Mouse (Mus musculus) C2C12 (cell line): ENCODE measurements around the gene Ncbp1. TPM values are rescaled to one million over a fixed set of nuclear protein-coding genes. Genes with fewer than 3 reads are reported as not detected.

ENCODE experiments used
- H3K27me3 ChIP-seq: one replicate; pipeline ENCODE4 v1.6.1; 2011; ENCODE audit not compliant: control insufficient read depth, insufficient read depth, insufficient read length
- H3K36me3 ChIP-seq: one replicate; pipeline ENCODE4 v1.6.1; 2011; ENCODE audit not compliant: control insufficient read depth, insufficient read depth
- H3K4me3 ChIP-seq: one replicate; pipeline ENCODE4 v1.5.1; 2011; ENCODE audit warnings: mild to moderate bottlenecking, control low read depth; ENCODE audit not compliant: poor library complexity, insufficient read depth, severe bottlenecking
- H3K79me2 ChIP-seq: one replicate; pipeline ENCODE4 v1.6.1; 2011; ENCODE audit not compliant: control insufficient read depth, insufficient read depth
- H3K79me3 ChIP-seq: one replicate; pipeline ENCODE4 v1.6.1; 2011; ENCODE audit warnings: low read depth, control low read depth
- H3ac ChIP-seq: one replicate; pipeline ENCODE3; 2011; ENCODE audit warnings: low read depth; ENCODE audit not compliant: control insufficient read depth, insufficient read length
- CEBPB ChIP-seq: IDR thresholded peaks from one replicate; pipeline ENCODE4 v1.6.1; 2011; ENCODE audit warnings: low read depth, mild to moderate bottlenecking, control low read depth, moderate library complexity
- CTCF ChIP-seq: IDR thresholded peaks from one replicate; pipeline ENCODE4 v1.5.1; 2011; ENCODE audit not compliant: control insufficient read depth, insufficient read depth, insufficient read length
- FOSL1 ChIP-seq: IDR thresholded peaks from one replicate; pipeline ENCODE4 v1.8.0; 2011; ENCODE audit warnings: mild to moderate bottlenecking, low read length; ENCODE audit not compliant: poor library complexity, insufficient read depth, severe bottlenecking
- MAX ChIP-seq: IDR thresholded peaks from one replicate; pipeline ENCODE4 v1.6.1; 2011; ENCODE audit warnings: mild to moderate bottlenecking, control low read depth
- MYOD1 ChIP-seq: IDR thresholded peaks from one replicate; pipeline ENCODE4 v1.6.1; 2011; ENCODE audit warnings: low read depth; ENCODE audit not compliant: control insufficient read depth, insufficient read length
- MYOG ChIP-seq: IDR thresholded peaks from one replicate; pipeline ENCODE4 v1.6.1; 2011; ENCODE audit not compliant: control insufficient read depth, insufficient read length; ENCODE audit errors: extremely low read depth
- USF1 ChIP-seq: IDR thresholded peaks from one replicate; pipeline ENCODE4 v1.6.1; 2011; ENCODE audit warnings: low read depth, mild to moderate bottlenecking, control low read depth, moderate library complexity
- polyA plus RNA-seq: library from polyadenylated mRNA; unstranded; fragments of >200 nt; fragmentation: generic; extraction: Trizol; gene quantifications from one replicate; pipeline ENCODE4 v1.2.1, GENCODE M21; 2012; ENCODE audit warnings: missing spikeins

The Ncbp1 gene
- polyA plus RNA-seq, 1 experiment, result 73.4 TPM

DNA sequence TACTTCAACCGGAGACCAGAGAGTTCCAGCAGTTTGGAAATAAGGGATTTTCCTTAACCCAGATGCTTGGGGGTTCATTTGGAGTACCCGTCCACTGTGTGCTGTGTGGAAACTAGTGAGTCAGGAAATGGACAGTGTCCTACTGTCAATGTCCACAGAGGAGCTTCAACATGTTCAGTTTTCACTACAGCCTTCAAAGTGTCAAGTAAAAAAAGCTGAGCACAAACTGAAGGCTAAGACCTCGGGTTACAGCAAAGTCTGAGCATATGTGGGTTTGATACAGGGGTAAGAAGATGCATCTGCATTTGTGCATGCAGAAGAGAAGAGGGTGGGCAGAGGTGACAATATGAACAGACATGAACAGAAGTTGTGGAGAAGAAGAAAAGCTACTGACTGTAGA lies 17.6 kb upstream of the Ncbp1 start:
- TF ChIP-seq FOSL1 (no peak), MAX (no peak), CTCF (no peak), USF1 (no peak), MYOD1 (no peak)
- Histone ChIP-seq H3ac (no peak overlapping the region), H3K4me3 (no peak overlapping the region), H3K27me3 (no peaks in the 10 kb centered on the region), H3K79me2 (no peaks in the 10 kb centered on the region), H3K36me3 (peaks cover 93% of the 10 kb centered on the region), H3K79me3 (no peaks in the 10 kb centered on the region)

DNA sequence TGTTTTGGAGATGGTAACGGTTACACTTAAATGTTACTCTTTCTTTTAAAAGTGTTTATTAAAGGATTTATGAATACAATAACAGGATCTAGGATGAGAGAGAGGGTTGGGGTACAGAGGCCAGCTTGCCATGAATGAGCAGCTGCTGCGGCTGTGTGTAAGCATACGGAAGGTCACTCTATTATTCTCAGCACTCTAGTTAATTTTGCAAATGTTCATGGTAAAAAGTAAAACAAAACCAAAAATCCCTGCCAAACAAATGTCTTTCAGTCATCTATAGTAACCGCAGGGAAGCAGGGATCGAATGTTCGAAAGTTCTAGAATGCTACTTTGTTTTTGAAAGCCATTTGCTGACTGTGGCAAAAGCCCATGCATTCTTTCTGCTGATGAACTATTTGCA lies 15.1 kb upstream of the Ncbp1 start:
- Histone ChIP-seq H3K79me3 (no peaks in the 10 kb centered on the region), H3K4me3 (no peak overlapping the region), H3K36me3 (peaks cover 84% of the 10 kb centered on the region), H3K27me3 (no peaks in the 10 kb centered on the region), H3K79me2 (no peaks in the 10 kb centered on the region), H3ac (no peak overlapping the region)
- TF ChIP-seq FOSL1, result no peak
- TF ChIP-seq USF1, result no peak
- TF ChIP-seq CEBPB, result no peak
- TF ChIP-seq MYOG, result no peak
- TF ChIP-seq MYOD1, result no peak
- no peak for TF ChIP-seq CTCF
- TF ChIP-seq MAX, result no peak

DNA sequence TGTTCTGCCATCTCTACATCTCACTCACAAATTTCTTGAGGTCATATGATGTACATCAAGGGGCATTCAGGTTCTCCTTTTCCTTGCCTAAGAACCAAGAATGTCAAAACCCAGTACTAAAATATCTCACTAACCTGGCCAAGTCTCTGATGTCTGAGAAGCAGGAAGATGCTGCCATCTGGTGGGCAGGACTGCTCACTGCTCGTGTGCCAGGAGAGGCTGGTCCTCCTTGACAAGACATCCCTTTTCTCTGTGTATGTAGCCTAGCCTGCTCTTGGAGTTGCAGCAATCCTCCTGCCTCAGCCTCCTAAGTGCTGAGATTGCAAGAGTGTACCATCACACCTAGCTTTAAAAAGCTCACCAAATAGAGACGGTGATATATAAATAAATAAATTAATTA lies 11.9 kb upstream of the Ncbp1 start:
- Histone ChIP-seq H3K79me2 (no peaks in the 10 kb centered on the region), H3ac (no peak overlapping the region), H3K27me3 (no peaks in the 10 kb centered on the region), H3K36me3 (peaks cover 79% of the 10 kb centered on the region), H3K4me3 (no peak overlapping the region), H3K79me3 (no peaks in the 10 kb centered on the region)
- TF ChIP-seq CTCF (peak; percentile 88), FOSL1 (no peak)

DNA sequence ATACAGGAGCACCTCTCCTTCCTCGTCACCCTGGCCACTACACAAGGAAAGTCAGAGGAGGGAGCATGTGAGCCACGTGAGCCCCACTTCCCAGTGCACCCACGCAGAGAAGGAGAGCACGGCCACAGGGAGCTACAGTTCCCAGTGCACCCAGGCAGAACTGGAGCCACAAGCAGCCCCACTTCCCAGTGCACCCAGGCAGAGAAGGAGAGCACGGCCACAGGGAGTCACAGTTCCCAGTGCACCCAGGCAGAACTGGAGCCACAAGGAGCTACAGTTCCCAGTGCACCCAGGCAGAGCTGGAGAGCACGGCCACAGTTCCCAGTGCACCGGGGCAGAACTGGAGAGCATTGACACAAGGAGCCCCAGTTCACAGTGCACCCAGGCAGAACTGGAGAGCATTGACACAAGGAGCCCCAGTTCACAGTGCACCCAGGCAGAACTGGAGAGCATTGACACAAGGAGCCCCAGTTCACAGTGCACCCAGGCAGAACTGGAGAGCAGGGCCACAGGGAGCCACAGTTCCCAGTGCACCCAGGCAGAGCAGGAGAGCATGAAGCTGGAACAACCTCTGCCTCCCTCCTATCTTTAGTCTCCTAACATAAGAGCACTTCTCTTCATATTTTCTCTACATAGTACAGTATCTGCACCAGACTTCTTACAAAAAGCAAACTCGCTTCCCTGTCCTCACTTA lies 9.0 kb upstream of the Ncbp1 start:
- TF ChIP-seq MYOD1, result no peak
- TF ChIP-seq MAX, result no peak
- no peak for TF ChIP-seq CEBPB
- no peak for TF ChIP-seq CTCF
- TF ChIP-seq MYOG, result no peak
- no peak for TF ChIP-seq FOSL1
- no peak for TF ChIP-seq USF1
- Histone ChIP-seq H3K36me3 (peaks cover 78% of the 10 kb centered on the region), H3K79me2 (peaks cover 14% of the 10 kb centered on the region), H3K4me3 (no peak overlapping the region), H3K79me3 (peaks cover 1% of the 10 kb centered on the region), H3K27me3 (no peaks in the 10 kb centered on the region), H3ac (no peak overlapping the region)

DNA sequence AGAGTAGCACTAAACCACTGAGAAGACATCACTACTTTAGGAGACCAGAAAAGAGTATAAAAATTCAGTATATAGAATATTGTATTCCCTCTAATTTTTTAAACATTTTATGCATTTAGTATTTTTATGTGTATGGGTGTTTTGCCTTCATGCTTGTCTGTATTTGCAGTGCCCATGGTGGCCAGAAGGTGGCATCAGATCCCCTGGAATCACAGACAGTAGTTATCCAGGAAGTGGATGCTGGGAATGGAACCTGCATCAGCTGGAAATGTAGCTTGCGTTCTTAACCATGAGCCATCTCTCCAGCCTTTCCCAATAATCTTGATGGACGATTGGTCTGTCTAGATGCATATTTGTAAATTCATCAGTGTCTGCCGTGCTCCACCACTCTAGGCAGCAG lies 8.2 kb upstream of the Ncbp1 start:
- Histone ChIP-seq H3ac (no peak overlapping the region), H3K36me3 (peaks cover 78% of the 10 kb centered on the region), H3K79me3 (peaks cover 1% of the 10 kb centered on the region), H3K27me3 (no peaks in the 10 kb centered on the region), H3K79me2 (peaks cover 14% of the 10 kb centered on the region), H3K4me3 (no peak overlapping the region)
- TF ChIP-seq CTCF, result peak; percentile 34
- no peak for TF ChIP-seq USF1

DNA sequence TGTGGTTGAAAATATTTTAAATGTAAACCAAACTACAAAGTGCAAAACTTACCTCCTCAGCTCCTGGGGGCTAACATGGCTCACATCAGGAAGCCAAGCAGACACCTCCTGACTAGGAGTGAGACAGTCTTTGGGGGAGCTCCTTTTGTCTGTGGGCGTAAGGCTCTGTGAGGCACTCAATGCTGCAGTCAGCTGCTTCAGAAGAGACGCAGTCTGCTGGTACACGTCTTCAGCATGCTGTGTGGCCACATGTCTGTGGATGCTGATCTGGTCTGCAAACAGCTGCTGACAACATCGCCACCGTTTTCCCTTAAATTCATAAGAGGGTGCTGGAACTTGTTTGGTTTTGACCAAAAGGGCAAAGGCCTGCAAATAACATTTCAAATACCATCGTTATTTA lies 6.6 kb upstream of the Ncbp1 start:
- H3ac ChIP-seq, result no peak overlapping the region
- TF ChIP-seq CTCF, result no peak
- no peak for TF ChIP-seq MAX
- TF ChIP-seq FOSL1, result no peak
- TF ChIP-seq MYOG, result no peak
- no peak for TF ChIP-seq CEBPB
- TF ChIP-seq USF1, result no peak
- no peak for TF ChIP-seq MYOD1
- no peaks in the 10 kb centered on the region for H3K27me3 ChIP-seq
- peaks cover 67% of the 10 kb centered on the region for H3K36me3 ChIP-seq
- peaks cover 10% of the 10 kb centered on the region for H3K79me3 ChIP-seq
- H3K4me3 ChIP-seq, result no peak overlapping the region
- H3K79me2 ChIP-seq, result peaks cover 30% of the 10 kb centered on the region
